Mouse (Mus musculus): Measurements from ENCODE around the gene Dusp22. TPM values are rescaled to one million over a fixed set of nuclear protein-coding genes. Genes with fewer than 3 reads are reported as not detected.

Dusp22 gene
- total RNA-seq (2014; fragmentation: Nextera tagmentation) (0.84 TPM in 1 of 2 replicates, not detected in the other), total RNA-seq (2017) (0.11 and 4.3 TPM in 2 replicates)

DNA sequence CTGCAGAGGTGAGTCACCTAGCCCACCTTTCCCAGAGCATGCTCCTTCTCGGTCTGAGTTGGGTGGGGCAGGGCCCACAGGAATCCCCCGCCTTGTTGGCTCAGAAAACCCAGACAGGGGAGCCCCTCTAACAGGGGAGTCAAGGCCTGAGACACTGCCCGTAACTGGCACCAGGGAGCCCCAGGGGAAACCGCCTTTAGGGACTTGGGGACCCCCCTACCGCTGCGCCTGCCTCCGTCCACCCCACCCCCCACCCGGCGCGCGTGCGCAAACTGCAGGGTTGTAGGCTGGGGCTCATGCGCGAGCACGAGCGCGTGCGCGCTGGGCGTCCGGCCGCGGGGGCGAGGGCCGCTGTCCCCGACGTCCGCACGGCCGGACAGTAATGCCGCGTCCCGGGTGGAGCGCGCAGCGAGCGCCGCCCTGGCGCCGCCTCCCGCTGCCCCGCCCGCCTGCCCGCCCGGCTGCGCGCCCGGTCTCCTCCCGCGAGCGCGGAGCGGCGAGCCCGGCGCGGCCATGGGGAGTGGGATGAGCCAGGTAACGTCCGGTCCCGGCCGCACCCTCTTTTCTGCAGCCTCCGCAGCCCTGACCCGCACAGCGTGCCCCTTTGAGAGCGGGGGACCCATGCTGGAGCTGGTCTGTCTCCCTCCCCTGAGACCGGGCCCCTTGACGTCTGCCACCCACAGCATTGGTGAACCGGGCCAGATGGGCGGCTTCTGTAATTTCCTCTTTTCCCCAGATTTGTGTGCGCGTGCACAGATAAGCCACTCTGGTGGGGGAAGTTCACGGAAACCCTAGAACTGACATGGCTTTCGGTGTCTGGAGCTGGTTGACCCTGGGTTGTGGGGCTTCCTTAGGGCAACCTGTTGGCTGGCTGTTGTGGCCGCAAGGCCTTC lies at the start of gene Dusp22:
Dusp22 (plus strand) TSS at position 387 of the 893 bp plus-strand sequence.
- peak; percentile 67 for ATAC-seq (replicated peaks; ENCODE audit: low FRiP score, low TSS enrichment, poor library complexity, severe bottlenecking)

DNA sequence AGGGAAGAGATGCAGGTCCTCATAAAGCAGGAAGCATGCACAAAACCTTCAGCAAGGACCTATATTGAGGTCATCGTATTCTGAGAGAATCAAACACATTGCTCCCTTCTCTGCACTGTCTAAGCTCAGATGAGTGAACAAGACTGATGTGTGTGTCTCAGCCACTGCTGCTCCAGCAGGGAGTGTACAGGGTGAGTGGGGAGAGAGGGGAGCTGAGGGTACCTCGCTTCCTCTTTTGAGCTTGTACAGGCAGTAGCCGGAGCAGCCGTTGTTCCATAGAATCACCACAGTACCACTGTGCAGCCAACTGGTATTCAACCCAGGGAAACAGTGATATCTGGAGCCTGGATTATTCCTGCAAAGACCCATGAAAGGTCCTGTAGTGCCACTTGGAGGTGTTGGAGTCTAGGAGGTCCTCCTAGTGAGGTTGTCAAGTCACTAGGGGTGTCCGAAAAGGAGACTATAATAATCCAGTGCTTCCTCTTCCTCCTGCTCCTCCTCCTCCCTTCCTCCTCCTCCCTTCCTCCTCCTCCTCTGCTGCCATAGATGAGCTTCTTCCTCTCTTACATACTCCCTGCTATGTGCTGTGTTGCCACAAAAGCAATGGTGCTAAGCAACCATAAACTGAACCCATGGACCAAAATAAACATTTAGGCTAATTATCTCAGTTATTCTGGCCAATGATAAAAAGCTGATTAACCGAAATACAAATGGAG lies 47.6 kb upstream of the Dusp22 start:
- ATAC-seq (replicated peaks; ENCODE audit: low FRiP score, low TSS enrichment, poor library complexity, severe bottlenecking): no peak

DNA sequence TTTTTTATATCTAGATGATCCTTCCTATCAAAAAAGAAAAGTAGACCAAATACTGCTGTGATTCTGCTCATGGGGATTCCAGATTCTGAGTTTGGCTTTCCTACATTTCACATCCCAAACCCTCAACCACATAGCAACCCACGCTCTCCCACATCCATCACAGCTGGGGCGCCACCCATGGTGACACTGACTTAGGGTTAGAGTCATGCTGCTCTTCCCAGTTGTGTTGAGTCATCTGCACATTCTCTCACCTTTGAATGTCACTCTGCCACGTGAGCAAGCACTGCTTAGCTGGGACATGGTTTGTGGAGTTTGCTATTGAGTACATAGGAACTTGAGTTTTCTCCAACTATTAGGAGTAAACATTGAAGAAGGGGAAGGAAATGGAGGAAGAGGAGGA lies 40.1 kb upstream of the Dusp22 start:
- no peak for ATAC-seq (replicated peaks; ENCODE audit: low FRiP score, low TSS enrichment, poor library complexity, severe bottlenecking)

GRCm38 (mm10) chr13:30628195-30629048 lies 31.4 kb upstream of the Dusp22 start:
- no peak for ATAC-seq (replicated peaks; ENCODE audit: low FRiP score, low TSS enrichment, poor library complexity, severe bottlenecking)

- no peak for ATAC-seq (replicated peaks; ENCODE audit: low FRiP score, low TSS enrichment, poor library complexity, severe bottlenecking)
These were observed 29.9 kb upstream of the Dusp22 start for GRCm38 (mm10) chr13:30629794-30630410.

- ATAC-seq (replicated peaks; ENCODE audit: low FRiP score, low TSS enrichment, poor library complexity, severe bottlenecking): no peak
These were observed 26.8 kb upstream of the Dusp22 start for GRCm38 (mm10) chr13:30632998-30633397.

- ATAC-seq (replicated peaks; ENCODE audit: low FRiP score, low TSS enrichment, poor library complexity, severe bottlenecking): no peak
These were observed 23.3 kb upstream of the Dusp22 start for GRCm38 (mm10) chr13:30636453-30636852.

- no peak for ATAC-seq (replicated peaks; ENCODE audit: low FRiP score, low TSS enrichment, poor library complexity, severe bottlenecking)
These were observed 21.3 kb upstream of the Dusp22 start for GRCm38 (mm10) chr13:30638378-30639115.

DNA sequence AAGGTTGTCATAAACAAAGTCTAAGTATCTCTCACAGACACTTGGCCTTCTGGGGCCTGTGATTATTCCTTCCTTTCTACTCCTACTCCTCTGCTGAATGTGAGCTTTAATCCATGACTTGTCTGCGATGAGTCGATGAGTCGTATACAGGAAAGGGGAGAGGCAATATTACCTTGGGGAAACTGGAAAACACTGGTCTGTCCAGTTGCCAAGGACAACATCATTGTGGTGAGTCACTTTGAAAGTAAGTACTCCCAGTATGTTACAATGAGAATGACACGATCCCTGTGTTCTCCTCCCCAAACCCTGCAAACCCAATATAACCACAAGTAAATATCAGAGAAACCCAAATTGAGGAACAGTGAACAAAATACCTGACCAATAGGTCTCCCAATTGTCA lies 17.7 kb upstream of the Dusp22 start:
- ATAC-seq (replicated peaks; ENCODE audit: low FRiP score, low TSS enrichment, poor library complexity, severe bottlenecking): no peak

DNA sequence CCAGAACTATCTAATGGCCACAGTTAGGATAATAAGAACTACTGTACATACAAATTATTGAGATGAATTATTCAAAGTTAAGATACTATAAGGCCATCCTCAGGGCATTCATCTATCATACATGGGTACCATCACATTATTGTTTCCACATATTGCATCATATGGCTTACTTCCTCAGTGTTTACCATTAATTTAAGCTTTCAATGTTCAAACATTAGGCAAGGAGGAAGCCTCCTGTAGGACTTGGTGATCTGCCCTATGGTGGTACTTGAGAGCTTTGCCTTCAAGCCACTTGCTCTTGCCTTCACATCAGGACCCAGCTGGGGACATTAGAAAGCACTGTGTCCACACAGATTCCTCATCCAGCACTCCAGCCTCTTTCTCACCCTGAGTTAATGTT lies 11.3 kb upstream of the Dusp22 start:
- no peak for ATAC-seq (replicated peaks; ENCODE audit: low FRiP score, low TSS enrichment, poor library complexity, severe bottlenecking)

- no peak for ATAC-seq (replicated peaks; ENCODE audit: low FRiP score, low TSS enrichment, poor library complexity, severe bottlenecking)
These were observed 10.6 kb upstream of the Dusp22 start for GRCm38 (mm10) chr13:30649197-30649596.

DNA sequence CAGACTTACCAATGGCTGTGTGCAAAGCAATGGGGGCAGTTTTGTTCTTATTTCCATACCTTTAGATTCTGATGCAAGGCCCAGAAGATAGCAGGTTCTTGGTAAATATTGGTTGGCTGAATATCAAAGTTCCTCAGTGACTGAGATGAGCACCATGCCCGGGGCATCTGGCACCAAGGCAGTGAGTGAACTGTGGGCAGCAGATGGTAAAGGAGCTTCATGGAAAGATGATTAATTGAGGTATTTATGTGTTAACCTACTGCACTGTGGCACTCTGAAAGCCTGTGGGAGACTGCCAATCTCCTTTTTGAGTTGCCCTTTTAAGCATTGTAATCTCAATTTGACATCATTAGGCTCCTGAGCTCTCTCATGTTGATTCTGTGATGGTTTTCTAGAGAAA lies 9.1 kb upstream of the Dusp22 start:
- ATAC-seq (replicated peaks; ENCODE audit: low FRiP score, low TSS enrichment, poor library complexity, severe bottlenecking): no peak

DNA sequence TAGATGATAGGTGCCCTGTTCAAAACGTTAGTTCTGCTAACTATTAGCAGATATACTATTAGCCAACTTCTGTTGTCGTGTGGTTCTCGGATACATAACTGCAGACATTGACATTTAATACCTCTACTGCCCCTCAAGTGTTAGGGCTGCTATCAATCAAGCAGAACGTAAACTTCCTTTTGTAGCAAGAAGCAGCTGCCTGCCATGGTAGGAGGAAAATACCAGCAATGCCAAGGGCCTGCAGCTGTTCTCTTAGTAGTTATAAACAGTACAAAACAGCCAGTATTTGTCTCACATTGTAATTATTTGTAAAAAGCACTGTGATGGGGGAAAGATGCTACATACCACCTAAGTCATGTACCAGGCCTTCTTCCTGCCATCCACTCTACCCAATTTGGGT lies 6.7 kb upstream of the Dusp22 start:
- no peak for ATAC-seq (replicated peaks; ENCODE audit: low FRiP score, low TSS enrichment, poor library complexity, severe bottlenecking)

GRCm38 (mm10) chr13:30654463-30654862 lies 5.3 kb upstream of the Dusp22 start:
- ATAC-seq (replicated peaks; ENCODE audit: low FRiP score, low TSS enrichment, poor library complexity, severe bottlenecking): no peak

DNA sequence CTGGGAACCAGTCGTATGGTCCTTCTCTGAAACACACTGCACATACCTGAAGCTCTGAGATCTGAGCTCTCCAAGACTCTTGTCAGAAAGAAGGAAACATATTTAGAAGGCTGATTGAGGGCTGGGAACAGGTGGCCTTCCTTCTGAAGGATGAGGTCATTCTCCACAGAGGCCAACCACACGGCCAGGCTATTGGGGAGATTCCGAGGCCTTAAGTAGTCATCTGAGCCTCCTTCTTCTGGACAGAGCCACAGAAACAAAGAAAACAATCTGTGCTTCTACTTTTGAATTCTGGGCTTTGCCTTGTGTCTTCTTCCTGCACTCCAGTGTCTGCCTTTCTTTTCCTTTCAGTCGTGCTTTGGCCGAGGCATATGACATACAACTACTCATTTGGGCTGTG lies 2.9 kb upstream of the Dusp22 start:
- ATAC-seq (replicated peaks; ENCODE audit: low FRiP score, low TSS enrichment, poor library complexity, severe bottlenecking): no peak

- no peak for ATAC-seq (replicated peaks; ENCODE audit: low FRiP score, low TSS enrichment, poor library complexity, severe bottlenecking)
These were observed 2.0 kb upstream of the Dusp22 start for GRCm38 (mm10) chr13:30657779-30658178.

- ATAC-seq (replicated peaks; ENCODE audit: low FRiP score, low TSS enrichment, poor library complexity, severe bottlenecking): no peak
These were observed 1.4 kb upstream of the Dusp22 start for GRCm38 (mm10) chr13:30658201-30658996.

GRCm38 (mm10) chr13:30665261-30665660 lies 5.5 kb downstream of the Dusp22 start:
- ATAC-seq (replicated peaks; ENCODE audit: low FRiP score, low TSS enrichment, poor library complexity, severe bottlenecking): no peak
